Comparison of ENCODE assay signal across 8 mouse cellular contexts in the genomic region with DNA sequence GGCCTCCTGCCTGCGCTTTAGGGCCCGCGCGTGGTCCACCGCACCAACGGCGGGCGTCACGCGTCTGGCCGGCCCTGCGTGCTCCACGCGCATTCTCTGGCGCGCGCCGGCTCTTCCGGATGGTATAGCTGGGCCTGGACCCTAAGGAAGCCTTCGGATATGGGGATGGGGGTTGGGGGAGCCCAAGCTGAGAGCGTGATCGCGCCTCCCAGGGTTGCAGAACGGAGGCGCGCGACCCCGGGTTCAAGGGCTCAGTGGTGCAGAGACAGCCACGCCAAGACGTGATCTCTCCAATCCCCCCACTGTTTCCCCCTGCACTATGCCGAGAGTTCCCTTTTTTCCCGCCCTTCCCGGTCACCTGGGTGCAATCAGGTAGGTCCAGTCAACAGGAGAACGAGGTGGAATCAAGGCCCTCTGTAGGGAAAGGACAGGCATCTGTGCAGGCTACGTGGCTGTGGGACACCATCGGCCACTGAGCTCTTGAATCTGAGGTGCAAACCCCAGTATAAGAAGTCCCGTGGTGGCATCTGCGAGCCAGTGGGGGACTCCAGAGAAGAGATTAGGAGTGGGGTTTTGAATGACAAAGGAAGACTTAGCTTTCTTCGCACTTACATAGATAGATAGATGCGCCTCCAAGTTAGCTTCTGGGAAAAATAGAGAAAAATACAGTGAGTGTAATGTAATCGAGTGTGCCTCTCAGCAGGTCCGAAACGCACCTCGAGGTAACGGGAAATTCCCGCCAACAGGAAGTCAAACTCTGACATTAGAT. TPM values are rescaled to one million over a fixed set of nuclear protein-coding genes. Genes with fewer than 3 reads are reported as not detected.
A peak's percentile ranks its signal among the peaks of the same experiment; 100 is the strongest.
DNase-seq lines count a peak whose midpoint lies in the region; ATAC-seq and TF ChIP-seq lines count a peak whose summit lies in the region.

No protein-coding gene starts in this region.

- peak overlapping the region; percentile 69 for H3K4me2 ChIP-seq in limb, embryonic 14.5 days (replicated peaks; ENCODE audit: low read depth, low read length, severe bottlenecking)
- H3K4me2 ChIP-seq in neural tube, embryonic 14.5 days (ENCODE audit: low read depth, low read length), result peak overlapping the region; percentile 93

- intact Hi-C loops in heart, postnatal 25 days (cut with DNase I), result no loop called here

- 0 out of 2 replicates have a peak, but pooled peaks have one; percentile 1 for ATAC-seq in limb, embryonic 14.5 days (ENCODE audit: low FRiP score, low read depth)
- ATAC-seq in neural tube, embryonic 14.5 days (ENCODE audit: low read depth), result peak; percentile 38; the same call in 1 of the 2 replicates

- no peak for DNase-seq in heart, embryonic 10.5 days (ENCODE audit: low spot score)
- no peak for DNase-seq in heart, postnatal 25 days (ENCODE audit: low spot score)
- DNase-seq in CD4-positive, CD25-positive, alpha-beta regulatory T cell, adult 2 months (ENCODE audit: low read depth, low spot score), result peak; percentile 56
- DNase-seq in c-Kit-negative CD71-positive TER-119-positive erythroid progenitor cells, embryonic 14.5 days (ENCODE audit: low read depth, low spot score), result peak; percentile 22
- peak; percentile 38 for DNase-seq in hindbrain, embryonic 10.5 days (ENCODE audit: low spot score)
- no peak for DNase-seq in limb, embryonic 14.5 days (ENCODE audit: low spot score)
- DNase-seq in layer of hippocampus, adult 11-12 months (ENCODE audit: low spot score), result no peak

- H3K27ac ChIP-seq in heart, embryonic 10.5 days, result peak overlapping the region; percentile 98
- H3K27ac ChIP-seq in hindbrain, embryonic 10.5 days, result peak overlapping the region; percentile 99
- H3K27ac ChIP-seq in limb, embryonic 14.5 days (replicated peaks; ENCODE audit: low read depth, low read length), result peak overlapping the region; percentile 84
- H3K27ac ChIP-seq in neural tube, embryonic 14.5 days (ENCODE audit: low read depth, low read length), result peak overlapping the region; percentile 86

- peak overlapping the region; percentile 96 for H3K9ac ChIP-seq in limb, embryonic 14.5 days (ENCODE audit: low read depth, low read length, severe bottlenecking)
- H3K9ac ChIP-seq in neural tube, embryonic 14.5 days (replicated peaks; ENCODE audit: low read depth, low read length), result peak overlapping the region; percentile 95

- no peaks in the 10 kb centered on the region for H3K9me3 ChIP-seq in heart, embryonic 10.5 days
- no peaks in the 10 kb centered on the region for H3K9me3 ChIP-seq in hindbrain, embryonic 10.5 days
- H3K9me3 ChIP-seq in limb, embryonic 14.5 days (ENCODE audit: control insufficient read depth, low read length), result no peaks in the 10 kb centered on the region
- H3K9me3 ChIP-seq in neural tube, embryonic 14.5 days (ENCODE audit: control insufficient read depth, low read length), result no peaks in the 10 kb centered on the region

- peaks cover 32% of the 10 kb centered on the region for H3K36me3 ChIP-seq in heart, embryonic 10.5 days
- H3K36me3 ChIP-seq in hindbrain, embryonic 10.5 days, result peaks cover 44% of the 10 kb centered on the region
- peaks cover 9% of the 10 kb centered on the region; the same call in 1 of the 2 replicates for H3K36me3 ChIP-seq in limb, embryonic 14.5 days (ENCODE audit: control insufficient read depth, insufficient read depth, low read length)
- H3K36me3 ChIP-seq in neural tube, embryonic 14.5 days (ENCODE audit: control insufficient read depth, insufficient read depth, low read length), result no peaks in the 10 kb centered on the region

- TF ChIP-seq POLR2A in limb, embryonic 14.5 days (IDR thresholded peaks at IDR 0.05; ENCODE audit: borderline replicate concordance, extremely low read depth, insufficient read depth, insufficient read length), result no peak

- no peaks in the 10 kb centered on the region for H3K27me3 ChIP-seq in heart, embryonic 10.5 days (ENCODE audit: insufficient read depth, poor library complexity, severe bottlenecking)
- no peaks in the 10 kb centered on the region for H3K27me3 ChIP-seq in hindbrain, embryonic 10.5 days (ENCODE audit: insufficient read depth, poor library complexity, severe bottlenecking)
- no peaks in the 10 kb centered on the region for H3K27me3 ChIP-seq in limb, embryonic 14.5 days (ENCODE audit: control insufficient read depth, insufficient read depth, low read length)
- H3K27me3 ChIP-seq in neural tube, embryonic 14.5 days (ENCODE audit: control insufficient read depth, insufficient read depth, low read length), result no peaks in the 10 kb centered on the region

- H3K4me1 ChIP-seq in heart, embryonic 10.5 days, result peaks cover 31% of the 10 kb centered on the region
- peaks cover 30% of the 10 kb centered on the region for H3K4me1 ChIP-seq in hindbrain, embryonic 10.5 days (replicated peaks)
- peaks cover 14% of the 10 kb centered on the region for H3K4me1 ChIP-seq in limb, embryonic 14.5 days (ENCODE audit: control insufficient read depth, insufficient read depth, low read length)
- peaks cover 12% of the 10 kb centered on the region for H3K4me1 ChIP-seq in neural tube, embryonic 14.5 days (ENCODE audit: control insufficient read depth, insufficient read depth, low read length)

- H3K4me3 ChIP-seq in heart, embryonic 10.5 days, result peak overlapping the region; percentile 91
- H3K4me3 ChIP-seq in hindbrain, embryonic 10.5 days, result peak overlapping the region; percentile 84
- H3K4me3 ChIP-seq in limb, embryonic 14.5 days (replicated peaks; ENCODE audit: low read length), result peak overlapping the region; percentile 99
- peak overlapping the region; percentile 91 for H3K4me3 ChIP-seq in neural tube, embryonic 14.5 days (ENCODE audit: low read depth, low read length)

- WGBS in heart, embryonic 10.5 days, result under 1% methylated on average over 46 of the region's 46 CpGs
- 1% methylated on average over 46 of the region's 46 CpGs for WGBS in hindbrain, embryonic 10.5 days
- under 1% methylated on average over 37 of the region's 46 CpGs for WGBS in limb, embryonic 14.5 days
- 1% methylated on average over 38 of the region's 46 CpGs for WGBS in neural tube, embryonic 14.5 days

RNA-seq across cellular contexts. Expression of gene G3bp1, which starts 0.6 kb away (rescaled TPM):
- 164 and 188 TPM in 2 replicates for polyA plus RNA-seq in heart, embryonic 10.5 days (2016; fragmentation: Nextera tagmentation; extraction: Ambion mirVana)
- total RNA-seq in heart, postnatal 25 days (2021), result 10 to 100 TPM; 39.7 to 42.8 TPM
- 221 and 269 TPM in 2 replicates for polyA plus RNA-seq in hindbrain, embryonic 10.5 days (2016; fragmentation: Nextera tagmentation; extraction: Ambion mirVana)
- polyA plus RNA-seq in limb, embryonic 14.5 days (2012; rRNA removed), result 77.7 and 79.0 TPM in 2 replicates
- 170 and 171 TPM in 2 replicates for polyA plus RNA-seq in limb, embryonic 14.5 days (2014; fragmentation: Nextera tagmentation; extraction: Ambion mirVana)
- 96.9 and 111 TPM in 2 replicates for polyA plus RNA-seq in neural tube, embryonic 14.5 days (2014; fragmentation: Nextera tagmentation; extraction: Ambion mirVana)

RNA-seq across cellular contexts. Expression of gene Atox1, which starts 9.1 kb away (rescaled TPM):
- 269 and 273 TPM in 2 replicates for polyA plus RNA-seq in heart, embryonic 10.5 days (2016; fragmentation: Nextera tagmentation; extraction: Ambion mirVana)
- 100 to 1,000 TPM; 113 to 124 TPM for total RNA-seq in heart, postnatal 25 days (2021)
- polyA plus RNA-seq in hindbrain, embryonic 10.5 days (2016; fragmentation: Nextera tagmentation; extraction: Ambion mirVana), result 269 and 322 TPM in 2 replicates
- 236 and 256 TPM in 2 replicates for polyA plus RNA-seq in limb, embryonic 14.5 days (2012; rRNA removed)
- polyA plus RNA-seq in limb, embryonic 14.5 days (2014; fragmentation: Nextera tagmentation; extraction: Ambion mirVana), result 428 and 474 TPM in 2 replicates
- 295 and 303 TPM in 2 replicates for polyA plus RNA-seq in neural tube, embryonic 14.5 days (2014; fragmentation: Nextera tagmentation; extraction: Ambion mirVana)

RNA-seq across cellular contexts. Expression of gene Sparc, which starts 47.1 kb away (rescaled TPM):
- polyA plus RNA-seq in heart, embryonic 10.5 days (2016; fragmentation: Nextera tagmentation; extraction: Ambion mirVana), result 995 and 1,097 TPM in 2 replicates
- 100 to 1,000 TPM; 785 to 951 TPM for total RNA-seq in heart, postnatal 25 days (2021)
- polyA plus RNA-seq in hindbrain, embryonic 10.5 days (2016; fragmentation: Nextera tagmentation; extraction: Ambion mirVana), result 400 and 454 TPM in 2 replicates
- polyA plus RNA-seq in limb, embryonic 14.5 days (2012; rRNA removed), result 1,741 and 2,064 TPM in 2 replicates
- 2,065 and 2,257 TPM in 2 replicates for polyA plus RNA-seq in limb, embryonic 14.5 days (2014; fragmentation: Nextera tagmentation; extraction: Ambion mirVana)
- polyA plus RNA-seq in neural tube, embryonic 14.5 days (2014; fragmentation: Nextera tagmentation; extraction: Ambion mirVana), result 312 and 741 TPM in 2 replicates

Comparison
In these comparisons a context has a peak if more than half of its experiments do, and no peak if none do; other contexts are left out.
1. DNase-seq: peak in CD4-positive, CD25-positive, alpha-beta regulatory T cell, adult 2 months (single experiment), c-Kit-negative CD71-positive TER-119-positive erythroid progenitor cells, embryonic 14.5 days (single experiment) and hindbrain, embryonic 10.5 days (single experiment); none in heart, embryonic 10.5 days (single experiment), heart, postnatal 25 days (single experiment), limb, embryonic 14.5 days (single experiment) and layer of hippocampus, adult 11-12 months (single experiment).
2. Peak in every context shown above with its lines, with median percentiles within 50 percentile points of each other: H3K27ac ChIP-seq and H3K4me3 ChIP-seq.